Mouse (Mus musculus): ENCODE measurements at regions not wholly inside any gene's neighbourhood (a gene's known extent, or its start where the extent isn't known, plus 50 kb on each side); places are given as distances from the start of the nearest gene placed in this dataset.

DNA sequence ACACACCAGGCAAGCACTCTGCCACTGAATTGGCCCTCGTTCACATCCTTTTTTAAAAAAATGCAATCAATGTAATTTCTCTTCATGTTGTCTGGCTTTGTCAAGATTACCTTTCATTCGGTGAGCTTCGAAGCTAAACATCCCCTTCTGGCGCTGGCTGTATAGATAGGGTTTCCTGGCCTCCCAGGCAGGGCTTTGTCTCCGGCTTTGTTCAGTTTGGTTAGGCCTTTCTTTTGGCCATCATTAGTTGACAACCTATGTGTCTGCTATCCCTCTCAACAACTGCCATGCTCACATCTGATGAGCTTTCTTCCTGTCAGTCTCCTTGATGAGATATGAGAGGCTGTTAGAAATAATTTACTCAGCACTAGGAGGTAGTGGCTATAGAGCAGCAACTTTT is 157.6 kb upstream of the Chd6 start:
- TF ChIP-seq POLR2A (IDR thresholded peaks at IDR 0.05; ENCODE audit: borderline replicate concordance, low read depth, low read length), result no peak
- TF ChIP-seq CTCF (IDR thresholded peaks at IDR 0.05; ENCODE audit: low read depth, low read length), result no peak
